Mouse (Mus musculus): Measurements from ENCODE around the gene Hoxd4.

Hoxd4 gene

DNA sequence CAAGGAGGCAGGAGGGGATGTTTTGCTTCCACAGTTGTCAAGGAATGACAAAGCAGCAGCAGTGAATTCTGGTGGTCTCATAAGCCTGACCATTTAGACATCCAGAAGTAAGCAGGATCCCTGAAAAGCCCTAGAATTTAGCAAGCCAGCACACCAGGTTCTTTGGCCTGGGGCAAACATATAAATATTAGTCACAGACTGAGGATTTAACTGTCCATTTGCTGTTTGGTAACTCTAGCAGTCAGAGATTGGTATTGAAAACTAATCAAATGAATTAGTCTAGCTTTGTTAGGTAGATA is 30.2 kb downstream of the Hoxd4 start:
- DNase-seq (ENCODE audit: low spot score in 2 of 2) = no peak

DNA sequence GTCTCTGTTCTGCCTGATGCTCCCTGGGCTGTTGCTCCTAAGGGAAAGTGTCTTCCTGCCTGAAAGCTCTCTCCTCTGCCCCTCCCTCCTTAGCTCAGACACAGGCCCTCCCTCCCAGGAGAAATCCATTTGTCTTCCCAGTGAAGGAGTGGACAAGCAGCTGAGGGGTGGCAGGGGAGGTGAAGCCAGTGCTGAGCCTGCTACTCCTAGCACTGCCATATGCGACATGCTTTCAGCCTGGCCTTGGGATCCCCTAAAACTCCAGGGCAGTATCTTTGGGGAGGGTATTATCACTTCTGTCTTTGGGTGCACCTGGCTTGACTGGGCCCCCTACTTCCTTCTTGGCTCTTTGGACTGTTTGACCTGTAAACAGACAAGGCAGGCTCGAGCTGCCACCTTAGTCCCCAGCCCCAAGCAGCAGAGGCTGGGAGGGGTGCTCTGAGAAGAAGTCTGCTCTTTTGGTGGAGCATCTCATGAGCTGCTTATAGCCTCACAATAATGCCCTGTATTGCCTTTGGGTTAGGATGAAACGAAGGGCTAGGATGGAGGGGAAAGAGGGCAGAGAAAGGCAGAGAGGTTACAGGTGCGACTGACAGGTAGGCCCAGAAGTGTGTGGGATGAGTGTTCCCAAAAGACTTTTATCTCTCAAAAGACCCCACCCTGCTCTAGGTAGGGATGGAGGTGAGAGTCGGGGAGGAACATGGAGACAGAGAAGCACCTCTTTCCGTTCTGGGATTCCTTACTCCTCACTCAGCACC is 34.0 kb downstream of the Hoxd4 start:
- DNase-seq (ENCODE audit: low spot score in 2 of 2) = no peak

DNA sequence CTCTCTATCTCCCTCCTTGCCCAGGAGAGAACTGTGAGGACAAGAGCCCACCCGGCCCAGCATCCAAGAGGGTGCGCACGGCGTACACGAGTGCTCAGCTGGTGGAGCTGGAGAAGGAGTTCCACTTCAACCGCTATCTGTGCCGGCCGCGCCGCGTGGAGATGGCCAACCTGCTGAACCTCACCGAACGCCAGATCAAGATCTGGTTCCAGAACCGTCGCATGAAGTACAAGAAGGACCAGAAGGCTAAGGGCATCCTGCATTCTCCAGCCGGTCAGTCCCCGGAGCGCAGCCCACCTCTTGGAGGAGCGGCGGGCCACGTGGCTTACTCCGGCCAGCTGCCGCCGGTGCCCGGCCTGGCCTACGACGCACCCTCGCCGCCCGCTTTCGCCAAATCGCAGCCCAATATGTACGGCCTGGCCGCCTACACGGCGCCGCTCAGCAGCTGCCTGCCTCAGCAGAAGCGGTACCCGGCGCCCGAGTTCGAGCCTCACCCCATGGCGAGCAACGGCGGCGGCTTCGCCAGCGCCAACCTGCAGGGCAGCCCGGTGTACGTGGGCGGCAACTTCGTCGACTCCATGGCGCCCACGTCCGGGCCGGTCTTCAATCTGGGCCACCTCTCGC is 34.7 kb downstream of the Hoxd4 start:
- no peak for DNase-seq (ENCODE audit: low spot score in 2 of 2)

DNA sequence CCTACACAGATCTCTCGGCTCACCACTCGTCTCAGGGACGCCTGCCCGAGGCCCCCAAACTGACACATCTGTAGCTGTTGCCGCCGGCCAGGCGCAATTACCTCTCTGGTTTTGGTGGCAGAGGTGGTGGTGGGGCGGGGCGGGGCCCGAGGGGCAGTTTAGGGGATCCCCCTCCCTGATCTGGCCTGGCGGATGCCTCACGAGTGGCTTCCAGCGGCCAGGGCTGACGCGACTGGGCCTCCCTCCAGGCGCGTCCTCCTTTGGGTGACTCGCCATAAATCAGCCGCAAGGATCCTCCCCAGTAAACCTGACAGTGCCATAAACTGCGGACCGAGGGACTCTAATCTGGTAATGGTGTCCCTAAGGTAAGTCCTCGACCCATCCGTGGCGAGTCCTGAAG is 35.3 kb downstream of the Hoxd4 start:
- no peak for DNase-seq (ENCODE audit: low spot score in 2 of 2)

DNA sequence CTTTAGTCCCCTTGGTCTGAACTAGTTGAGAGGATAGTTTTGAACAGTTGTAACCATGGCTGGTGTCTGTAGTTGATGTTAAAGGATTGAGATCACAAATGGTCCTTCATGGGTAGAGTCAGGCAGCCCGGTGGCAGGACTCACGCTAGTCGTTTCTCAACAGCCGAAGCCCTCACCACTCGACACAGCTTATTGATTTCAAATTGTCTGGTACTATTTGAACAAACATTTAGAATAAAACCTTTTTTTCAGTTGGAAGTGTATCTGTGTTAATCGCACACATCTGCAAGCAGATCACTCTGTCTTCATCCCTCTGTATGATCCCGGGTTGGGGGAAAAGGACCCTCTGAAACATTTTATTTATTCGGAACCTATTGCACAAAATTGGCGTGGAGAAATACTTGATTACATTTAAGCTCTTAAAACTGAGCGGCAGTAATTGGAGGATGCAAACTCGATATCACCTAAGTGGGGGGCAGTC is 36.0 kb downstream of the Hoxd4 start:
- no peak for DNase-seq (ENCODE audit: low spot score in 2 of 2)

DNA sequence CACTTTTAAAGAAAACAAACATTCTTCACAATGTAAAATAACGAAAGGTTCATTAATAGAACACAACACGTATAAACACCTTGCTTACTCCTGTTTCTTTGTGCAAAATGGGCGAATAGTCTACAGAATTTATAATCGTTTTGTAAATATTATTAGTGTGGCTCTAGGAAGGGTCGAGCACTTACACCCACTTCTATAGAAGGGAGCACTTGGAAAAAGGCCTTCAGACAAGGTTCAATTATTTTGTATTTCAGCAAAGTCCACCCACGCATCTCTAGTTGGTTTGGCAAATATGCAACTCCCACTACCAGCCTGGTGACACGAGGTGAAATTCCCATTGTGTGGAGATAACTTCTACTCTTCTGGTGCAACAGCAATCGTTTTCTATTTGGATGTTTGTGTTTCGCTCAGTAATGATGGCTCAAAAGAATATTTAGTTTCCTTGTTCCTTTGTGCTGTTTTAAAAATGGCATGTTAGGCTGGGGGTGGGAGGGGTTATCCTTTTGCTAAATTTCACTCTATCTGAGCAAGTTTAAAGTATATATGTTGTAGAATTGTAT is 36.8 kb downstream of the Hoxd4 start:
- DNase-seq (ENCODE audit: low spot score in 2 of 2) = no peak

DNA sequence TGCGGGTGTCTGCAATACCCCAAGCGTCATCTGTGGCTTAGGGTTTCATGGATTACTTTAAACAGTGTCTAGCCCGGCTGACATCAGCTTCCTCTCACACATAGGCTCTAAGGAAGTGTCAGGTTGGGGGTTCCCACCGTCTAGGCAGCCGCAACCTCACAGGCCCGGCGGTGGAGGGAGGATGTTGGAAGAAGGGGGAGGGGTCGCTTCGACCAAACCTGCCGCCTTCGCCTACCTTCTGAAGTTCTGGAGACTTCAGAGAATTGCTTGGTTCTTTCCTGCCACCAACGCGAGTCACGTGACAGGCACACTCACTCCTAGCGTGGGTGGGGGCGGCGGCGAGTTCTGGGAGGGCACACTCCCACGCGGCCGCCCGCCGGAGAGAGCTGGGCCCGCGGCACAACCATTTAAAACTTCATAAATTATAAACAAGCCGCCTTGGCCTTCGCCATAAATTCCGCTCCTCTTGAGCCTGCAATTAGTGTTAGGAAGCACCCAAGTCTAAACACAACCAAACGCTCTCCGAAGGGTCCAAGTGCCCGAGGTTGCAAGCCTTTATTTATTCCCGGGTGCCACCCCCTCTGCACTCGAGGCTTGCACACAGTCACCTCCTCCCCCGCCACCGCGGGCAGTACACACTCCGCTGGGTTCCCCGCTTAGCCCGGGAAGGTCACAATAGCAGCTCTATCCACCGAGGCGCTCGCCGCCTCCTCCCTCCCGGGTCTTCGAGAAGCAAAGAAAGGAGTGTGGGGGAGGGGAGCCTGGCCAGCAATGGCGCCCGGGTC is 37.8 kb downstream of the Hoxd4 start:
- DNase-seq (ENCODE audit: low spot score in 2 of 2) = no peak

DNA sequence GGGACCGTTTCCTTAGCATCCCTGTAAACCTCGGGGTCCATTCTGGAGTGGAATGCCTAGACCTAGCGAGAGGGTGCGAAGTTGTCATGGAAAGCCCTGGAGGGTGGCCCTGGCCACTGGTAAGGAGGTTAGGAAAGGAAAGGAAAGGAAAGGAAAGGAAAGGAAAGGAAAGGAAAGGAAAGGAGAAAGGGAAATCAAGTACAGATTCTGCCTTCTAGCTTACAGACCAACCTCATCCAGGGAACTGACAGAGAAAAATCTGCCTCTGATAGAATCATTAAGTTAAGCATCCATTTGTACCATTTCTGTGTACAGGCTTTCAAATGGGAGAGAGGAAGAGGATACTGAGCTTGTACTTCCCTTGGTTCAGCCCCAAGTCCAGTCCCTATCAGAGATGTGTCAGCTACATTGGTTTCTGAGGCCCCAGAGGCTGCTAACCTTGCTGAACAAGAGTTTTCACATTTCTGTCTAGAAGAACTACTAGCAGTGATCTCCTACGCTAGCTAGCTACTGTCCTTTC is 39.1 kb downstream of the Hoxd4 start:
- no peak for DNase-seq (ENCODE audit: low spot score in 2 of 2)

DNA sequence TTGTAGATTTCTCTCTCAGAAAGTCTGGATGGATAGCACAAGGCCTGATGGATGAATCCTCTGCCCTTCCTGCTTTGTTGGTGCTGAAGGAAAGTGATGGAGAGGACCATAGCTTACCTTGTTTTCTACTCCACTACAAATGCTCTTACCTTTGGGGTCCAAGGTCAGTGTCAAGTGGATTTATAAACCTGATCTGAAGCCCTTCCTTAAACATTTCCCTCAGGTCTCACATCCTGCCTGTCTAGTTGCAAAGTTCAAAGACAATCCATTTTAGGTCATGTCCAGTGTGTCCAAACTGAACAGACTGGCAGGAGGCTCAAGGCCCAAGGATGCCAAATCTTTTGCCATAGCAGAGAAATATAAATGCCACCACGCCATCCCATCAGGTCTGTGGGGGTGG is 40.1 kb downstream of the Hoxd4 start:
- DNase-seq (ENCODE audit: low spot score in 2 of 2) = no peak

DNA sequence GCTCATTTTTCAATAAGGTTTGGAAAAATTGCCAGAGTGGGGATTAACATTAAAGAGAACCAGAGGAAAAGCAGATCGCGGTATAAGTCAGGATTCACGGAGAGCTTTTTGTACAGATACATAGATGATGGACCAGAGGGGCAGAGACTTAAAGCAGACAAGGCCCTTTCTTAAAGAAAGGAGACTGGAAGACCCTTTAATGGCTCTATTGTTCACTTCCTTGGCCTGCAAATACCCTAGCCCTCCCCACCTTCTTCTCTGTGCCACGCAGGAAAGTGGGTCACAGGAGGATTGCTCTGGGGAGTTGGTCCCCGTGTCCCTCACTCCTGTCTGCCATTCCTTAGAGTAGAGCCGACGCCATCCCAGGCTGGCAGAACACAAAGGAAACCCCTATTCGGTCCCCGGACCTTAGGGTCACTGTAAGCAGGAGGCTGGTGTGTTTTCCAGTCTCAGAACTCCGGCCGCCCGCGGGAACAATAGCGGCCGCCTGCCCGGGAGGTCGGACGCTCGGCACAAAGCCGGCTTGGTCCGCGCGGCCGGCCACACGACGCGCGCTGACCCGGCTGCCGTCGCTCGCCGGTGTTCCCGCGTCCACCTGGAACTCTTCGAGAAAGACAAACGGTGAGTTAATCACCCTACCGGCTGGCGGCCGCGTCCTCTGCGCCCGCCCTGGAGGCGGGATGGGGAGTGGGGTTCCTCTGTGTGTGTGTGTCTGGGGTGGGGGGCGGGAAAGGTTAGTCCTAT is 40.9 kb downstream of the Hoxd4 start:
- no peak for DNase-seq (ENCODE audit: low spot score in 2 of 2)

DNA sequence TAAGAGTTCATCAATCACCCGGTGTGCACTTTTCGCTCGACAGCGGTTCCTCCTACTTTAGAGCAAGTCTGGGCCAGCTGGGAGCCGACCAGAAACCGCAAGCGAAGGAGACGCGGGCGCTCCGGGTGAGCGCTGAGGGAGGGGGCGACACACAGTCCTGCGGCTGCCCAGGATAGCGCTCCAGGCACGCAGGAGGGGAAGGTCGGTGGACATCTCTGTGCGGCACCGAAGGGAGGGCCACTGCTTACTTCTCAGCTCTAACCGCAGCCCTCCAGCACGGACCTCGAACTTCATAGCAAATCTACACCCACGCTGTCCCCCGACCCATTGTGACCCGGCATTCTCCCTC is 41.4 kb downstream of the Hoxd4 start:
- DNase-seq (ENCODE audit: low spot score in 2 of 2) = no peak

DNA sequence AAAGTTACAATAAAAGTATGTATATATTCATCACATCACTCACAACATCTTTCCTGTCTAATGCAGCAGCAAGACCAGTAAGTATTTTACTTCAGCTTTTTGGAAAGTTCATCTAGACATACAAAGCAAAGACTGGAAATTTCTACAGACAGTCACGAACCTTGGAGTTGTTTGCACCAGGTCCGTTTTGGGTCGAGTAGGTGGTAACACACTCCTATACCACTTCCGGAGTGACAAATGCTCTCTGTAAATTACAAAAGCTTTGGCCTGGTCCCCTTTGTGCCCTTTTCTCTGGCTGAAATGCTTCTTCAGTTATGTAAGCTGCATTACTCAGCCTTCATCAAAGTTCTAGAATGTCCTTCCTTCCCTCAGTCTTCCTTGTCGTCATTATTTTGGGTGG is 42.0 kb downstream of the Hoxd4 start:
- DNase-seq (ENCODE audit: low spot score in 2 of 2) = no peak

DNA sequence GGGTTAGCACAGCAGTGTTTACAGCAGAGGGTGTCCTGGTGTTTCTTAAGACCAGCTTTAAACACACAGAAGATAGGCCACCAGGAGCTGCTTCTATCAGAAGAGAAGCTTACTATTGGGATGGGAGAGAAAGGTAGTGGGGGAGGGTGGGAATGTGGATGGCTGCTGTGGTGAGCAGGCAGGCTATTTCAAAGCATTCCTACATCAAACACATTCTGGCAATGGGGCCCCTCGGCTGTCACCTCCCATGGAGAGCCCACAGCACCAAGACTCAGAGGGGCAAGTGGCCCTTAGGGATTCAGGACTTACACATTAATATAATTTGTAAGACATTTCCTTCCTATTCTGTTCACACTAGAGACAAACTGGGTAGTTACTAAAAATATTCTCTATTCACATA is 48.4 kb downstream of the Hoxd4 start:
- DNase-seq (ENCODE audit: low spot score in 2 of 2) = no peak

DNA sequence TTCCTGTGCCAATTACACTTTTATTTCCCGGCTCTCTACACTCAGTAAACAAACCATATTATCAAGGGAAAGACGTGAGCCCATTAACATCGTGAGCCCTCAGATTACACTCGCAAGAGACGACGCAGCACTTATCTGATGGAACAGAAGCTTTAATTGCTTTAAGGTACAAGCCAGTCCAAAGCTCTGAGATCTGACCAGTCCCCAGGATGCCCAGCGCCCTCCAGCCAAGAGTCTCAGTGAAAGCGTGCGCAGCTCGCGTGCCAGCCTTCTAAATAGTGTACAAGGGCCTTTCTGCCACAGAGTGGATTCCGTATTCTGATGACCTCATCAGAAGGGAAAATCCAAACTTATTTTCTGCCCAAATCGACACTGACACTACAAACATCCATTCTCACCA is 50.2 kb downstream of the Hoxd4 start:
- no peak for DNase-seq (ENCODE audit: low spot score in 2 of 2)

DNA sequence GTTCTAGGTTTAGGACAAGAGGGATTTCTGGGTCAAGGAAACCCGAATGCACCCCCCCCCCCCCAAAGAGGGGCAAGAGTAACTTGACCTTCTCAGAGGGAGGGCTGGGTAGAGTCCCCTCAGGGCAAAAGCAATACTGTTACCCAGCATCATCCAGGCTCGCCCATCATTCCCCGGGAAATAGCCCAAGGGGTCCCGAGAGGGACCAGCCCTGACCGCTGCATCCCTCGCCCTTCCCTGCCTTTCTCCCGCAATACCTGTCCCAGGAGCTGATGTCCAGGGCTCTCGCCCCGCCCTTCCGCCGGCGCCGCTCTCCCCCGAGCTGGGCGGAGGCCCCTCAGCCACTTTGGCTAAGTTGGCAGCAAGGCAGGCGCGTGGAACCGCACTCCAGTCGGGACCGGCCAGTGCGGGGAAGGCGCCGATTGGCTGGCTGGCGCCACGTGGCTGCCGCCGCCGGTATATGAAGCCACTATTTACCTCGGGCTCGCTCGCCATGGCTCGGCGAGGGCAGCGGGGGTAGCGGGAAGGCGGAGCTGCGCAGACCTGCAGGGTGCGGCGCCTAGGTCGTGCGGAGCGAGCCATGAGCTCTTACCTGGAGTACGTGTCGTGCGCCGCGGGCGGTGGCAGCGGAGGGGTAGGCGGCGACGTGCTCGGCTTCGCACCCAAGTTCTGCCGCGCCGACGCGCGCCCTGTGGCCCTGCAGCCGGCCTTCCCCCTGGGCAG is 51.0 kb downstream of the Hoxd4 start, which contains the start of gene Hoxd1:
Gene Hoxd1, plus strand, starts transcription at position 459 of the 723 bp plus-strand sequence.
- no peak for DNase-seq (ENCODE audit: low spot score in 2 of 2)

DNA sequence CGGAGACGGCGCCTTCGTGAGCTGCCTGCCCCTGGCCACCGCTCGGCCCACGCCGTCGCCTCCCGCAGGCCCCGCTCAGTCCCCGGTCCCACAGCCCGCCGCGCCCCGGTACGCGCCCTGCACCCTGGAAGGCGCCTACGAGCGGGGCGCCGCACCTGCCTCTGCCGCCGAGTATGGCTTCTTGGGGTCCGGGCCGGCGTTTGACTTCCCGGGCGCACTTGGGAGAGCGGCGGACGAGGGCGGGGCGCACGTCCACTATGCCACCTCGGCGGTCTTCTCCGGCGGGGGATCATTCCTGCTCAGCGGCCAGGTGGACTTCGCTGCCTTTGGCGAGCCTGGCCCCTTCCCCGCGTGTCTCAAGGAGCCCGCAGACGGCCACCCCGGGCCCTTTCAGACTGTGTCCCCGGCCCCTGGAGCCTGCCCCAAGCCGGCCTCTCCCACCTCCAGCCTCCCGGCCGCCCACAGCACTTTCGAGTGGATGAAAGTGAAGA is 51.6 kb downstream of the Hoxd4 start:
- DNase-seq (ENCODE audit: low spot score in 2 of 2) = no peak

DNA sequence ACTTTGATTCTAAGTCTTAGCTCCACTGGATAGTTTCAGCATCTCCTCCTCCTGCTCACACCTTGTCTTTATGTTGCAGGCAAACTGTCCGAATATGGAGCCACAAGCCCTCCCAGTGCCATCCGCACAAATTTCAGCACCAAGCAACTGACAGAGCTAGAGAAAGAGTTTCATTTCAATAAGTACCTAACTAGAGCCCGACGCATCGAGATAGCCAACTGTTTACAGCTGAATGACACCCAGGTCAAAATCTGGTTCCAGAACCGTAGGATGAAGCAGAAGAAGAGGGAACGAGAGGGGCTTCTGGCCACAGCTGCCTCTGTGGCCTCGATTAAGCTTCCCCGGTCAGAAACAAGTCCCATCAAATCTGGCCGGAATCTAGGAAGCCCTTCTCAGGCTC is 52.2 kb downstream of the Hoxd4 start:
- no peak for DNase-seq (ENCODE audit: low spot score in 2 of 2)

DNA sequence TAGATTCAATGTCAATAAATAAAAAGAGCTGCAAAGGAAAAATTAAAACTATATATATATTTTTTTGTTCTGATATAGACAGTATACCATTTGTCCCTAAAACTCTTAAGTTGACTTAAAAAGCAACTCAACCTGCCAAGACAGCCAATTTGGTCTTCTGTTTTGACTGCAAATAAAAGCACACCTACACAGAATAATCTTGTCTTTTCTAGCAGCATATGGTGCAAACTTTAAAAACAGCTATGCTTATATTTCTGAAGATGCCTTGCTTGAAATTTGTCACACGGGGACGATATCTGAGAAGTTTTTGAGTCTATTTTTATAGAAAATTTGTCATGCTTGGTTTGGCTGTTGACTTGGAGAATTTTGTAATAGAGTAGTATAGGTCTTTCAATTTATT is 62.6 kb downstream of the Hoxd4 start:
- DNase-seq (ENCODE audit: low spot score in 2 of 2) = no peak

DNA sequence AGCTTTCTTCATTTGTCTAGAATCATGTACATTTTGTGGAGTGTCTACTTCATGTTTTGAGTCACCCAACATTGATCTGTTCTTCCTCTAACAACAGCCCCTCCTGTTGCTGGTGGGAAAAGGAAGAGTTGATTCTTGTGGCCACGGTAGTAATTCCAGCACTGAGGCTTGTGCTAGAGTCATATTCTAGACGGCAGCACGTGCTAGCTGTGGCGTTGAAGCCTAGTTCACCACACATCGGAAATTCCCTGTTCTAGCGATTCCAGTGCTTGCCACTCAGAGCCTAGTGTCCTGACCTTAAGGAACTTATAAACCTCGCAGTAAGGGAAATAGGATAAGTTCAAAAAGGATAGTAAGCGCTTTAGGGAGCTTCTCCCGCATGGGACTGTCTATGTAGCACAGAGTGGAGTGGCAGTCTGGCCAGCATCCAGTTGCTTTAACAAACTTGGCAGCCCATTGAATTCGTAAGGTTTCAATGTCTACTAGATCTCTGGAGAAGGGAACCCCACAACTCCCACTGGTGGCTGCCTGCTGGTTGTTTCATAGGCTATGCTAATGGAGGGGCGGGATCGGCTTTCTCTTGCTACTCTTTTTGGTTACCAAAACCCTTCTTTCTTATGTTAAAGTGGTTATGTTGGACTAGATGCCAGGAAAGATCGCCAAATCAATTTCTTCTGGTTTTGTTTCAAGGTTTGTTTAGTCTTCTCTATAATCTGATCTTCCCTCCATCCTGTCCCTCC is 66.0 kb downstream of the Hoxd4 start:
- no peak for DNase-seq (ENCODE audit: low spot score in 2 of 2)
